Mouse (Mus musculus) heart, embryonic 11.5 days (tissue): ENCODE results near the gene Cacna1d. TPM values are rescaled to one million over a fixed set of nuclear protein-coding genes. Genes with fewer than 3 reads are reported as not detected.

Source experiments
- ATAC-seq: fragments of 200-750 bp; cut with Nextera tagmentation; replicated peaks from 2 replicates; pipeline ENCODE4 v1.8.0; 2017; ENCODE audit warnings: moderate library complexity; ENCODE audit not compliant: insufficient number of reproducible peaks, low FRiP score, low TSS enrichment
- H3K27ac ChIP-seq: fragments of 300-500 bp; sonication (generic); 2 replicates; pipeline ENCODE4 v1.5.1; 2014; ENCODE audit warnings: mild to moderate bottlenecking, low read depth, low read length
- H3K27me3 ChIP-seq: fragments of 300-500 bp; sonication (generic); 2 replicates; pipeline ENCODE4 v1.6.1; 2014; ENCODE audit warnings: mild to moderate bottlenecking, low read length, mixed read lengths; ENCODE audit not compliant: control insufficient read depth, insufficient read depth
- H3K36me3 ChIP-seq: fragments of 300-500 bp; sonication (generic); 2 replicates; pipeline ENCODE4 v1.6.1; 2014; ENCODE audit warnings: mild to moderate bottlenecking, low read length, moderate library complexity, mixed read lengths; ENCODE audit not compliant: control insufficient read depth, insufficient read depth
- H3K4me1 ChIP-seq: fragments of 300-500 bp; sonication (generic); 2 replicates; pipeline ENCODE4 v1.6.1; 2014; ENCODE audit warnings: low read length; ENCODE audit not compliant: control insufficient read depth, insufficient read depth
- H3K4me2 ChIP-seq: fragments of 300-500 bp; sonication (generic); 2 replicates; pipeline ENCODE4 v1.6.1; 2014; ENCODE audit warnings: mild to moderate bottlenecking, moderate library complexity
- H3K4me3 ChIP-seq: fragments of 300-500 bp; sonication (generic); 2 replicates; pipeline ENCODE4 v1.5.1; 2014; ENCODE audit warnings: low read depth, low read length
- H3K9ac ChIP-seq: fragments of 300-500 bp; sonication (generic); 2 replicates; pipeline ENCODE4 v1.6.1; 2014; ENCODE audit warnings: mild to moderate bottlenecking, low read depth, low read length, moderate library complexity
- H3K9me3 ChIP-seq: fragments of 300-500 bp; sonication (generic); replicated peaks from 2 replicates; pipeline ENCODE4 v1.6.1; 2016; ENCODE audit warnings: low read length; ENCODE audit not compliant: control insufficient read depth
- WGBS: fragments of 180-500 bp; shearing (Covaris S2); extraction: QIAGEN DNeasy Blood & Tissue Kit; methylation state at CpG from one replicate; pipeline ENCODE4 v1.1.7; 2014; ENCODE audit not compliant: insufficient replicate concordance; 5-methylcytosine and 5-hydroxymethylcytosine counted together
- polyA plus RNA-seq: library from polyadenylated mRNA; unstranded; fragments of >200 nt; fragmentation: Nextera tagmentation; extraction: Ambion mirVana; gene quantifications from 2 replicates; pipeline ENCODE4 v1.2.1, GENCODE M21; 2014

Gene Cacna1d
- polyA plus RNA-seq, 1 experiment from 2014 or later = 17.5 TPM

DNA sequence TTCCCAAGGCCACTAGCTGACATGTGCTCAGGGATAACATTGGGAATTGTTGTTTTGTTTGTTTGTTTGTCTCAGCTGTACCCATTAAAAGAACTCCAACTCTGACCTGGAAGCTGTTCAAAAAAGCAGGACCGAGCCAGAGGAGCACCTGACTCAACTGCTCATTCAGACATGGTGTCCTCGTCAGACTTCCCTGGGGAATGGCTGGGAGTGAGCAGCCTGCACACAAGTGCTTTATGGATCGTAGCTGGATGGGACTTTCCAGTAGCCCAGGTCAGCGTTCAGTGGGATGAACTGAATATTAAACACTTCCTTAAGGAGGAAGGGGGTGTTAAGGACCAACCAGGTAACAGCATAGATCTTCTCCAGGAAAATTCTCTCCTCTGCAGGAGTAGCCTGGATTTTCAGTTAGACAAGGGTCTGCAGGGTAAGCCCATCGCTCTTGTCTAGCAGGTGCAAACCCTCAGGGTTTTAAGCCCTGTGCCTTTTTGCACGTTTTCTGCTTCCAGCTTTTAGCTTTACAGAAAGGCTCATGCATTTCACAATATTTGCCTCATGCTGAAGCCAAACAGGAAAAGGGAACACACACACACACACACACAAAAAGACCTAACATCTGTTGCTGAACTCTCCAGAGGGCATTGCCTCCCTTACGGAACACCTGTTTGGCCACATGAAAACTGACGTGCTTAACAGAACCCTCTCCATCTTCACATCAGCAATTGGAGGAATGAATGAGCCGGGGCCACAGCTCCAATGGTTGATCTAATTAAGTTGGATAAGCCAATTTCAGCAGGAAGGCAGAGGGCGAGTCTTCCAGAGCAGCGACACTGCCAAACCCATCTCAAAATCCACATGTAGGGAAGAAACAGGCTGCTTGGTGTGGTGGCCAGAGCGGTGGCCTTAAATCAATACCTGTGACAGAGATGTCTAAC is 318.2 kb downstream of the Cacna1d start:
- Histone ChIP-seq H3K27ac (no peak overlapping the region), H3K27me3 (no peaks in the 10 kb centered on the region), H3K9me3 (no peaks in the 10 kb centered on the region), H3K4me3 (no peak overlapping the region), H3K9ac (no peak overlapping the region), H3K4me1 (peaks cover 19% of the 10 kb centered on the region), H3K36me3 (no peaks in the 10 kb centered on the region), H3K4me2 (no peak overlapping the region)
- ATAC-seq = no peak
- WGBS = 77% methylated on average over 12 of the region's 12 CpGs

DNA sequence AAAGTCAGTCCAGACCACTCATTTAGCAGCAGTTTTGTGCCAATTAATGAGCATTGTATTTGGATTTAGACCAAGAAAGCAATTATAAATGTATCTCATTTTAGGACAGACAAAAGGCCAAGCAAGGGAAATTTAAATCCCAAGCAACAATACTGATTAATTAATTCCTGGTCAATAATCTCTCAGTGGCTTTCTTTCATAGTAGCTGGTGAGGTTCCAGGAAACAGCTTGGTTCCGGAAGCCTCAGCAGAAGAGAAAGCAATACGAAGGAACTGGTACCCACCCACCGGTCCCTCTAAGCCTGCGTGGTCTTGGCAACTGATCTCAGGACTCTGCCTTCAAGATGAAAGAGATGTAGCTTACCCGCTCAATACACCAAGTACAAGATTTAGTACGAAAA is 319.7 kb downstream of the Cacna1d start:
- no peaks in the 10 kb centered on the region for H3K9me3 ChIP-seq
- ATAC-seq = no peak
- H3K9ac ChIP-seq = no peak overlapping the region
- H3K27ac ChIP-seq = no peak overlapping the region
- no peaks in the 10 kb centered on the region for H3K27me3 ChIP-seq
- H3K4me1 ChIP-seq = peaks cover 17% of the 10 kb centered on the region
- WGBS = 87% methylated on average over 6 of the region's 6 CpGs
- no peak overlapping the region for H3K4me2 ChIP-seq
- no peak overlapping the region for H3K4me3 ChIP-seq
- H3K36me3 ChIP-seq = no peaks in the 10 kb centered on the region

DNA sequence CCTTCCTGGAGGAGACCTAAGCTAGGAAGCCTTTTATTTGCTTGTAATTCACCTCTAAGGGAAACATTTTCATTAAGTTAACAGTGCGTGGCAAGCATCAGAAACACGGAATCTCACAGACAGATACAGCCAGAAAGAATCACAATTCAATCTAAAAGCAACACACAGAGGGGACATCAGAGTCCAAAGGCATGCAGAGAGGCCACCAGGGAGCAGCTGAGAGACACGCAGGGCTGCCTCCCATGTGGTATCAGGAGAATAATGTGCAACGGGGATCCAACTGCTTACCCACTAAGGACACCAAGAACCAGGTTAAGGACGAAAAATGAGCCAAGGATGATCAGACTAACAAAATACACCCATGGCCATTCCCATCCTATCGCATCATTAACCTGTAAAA is 320.2 kb downstream of the Cacna1d start:
- no peak for ATAC-seq
- Histone ChIP-seq H3K4me1 (peaks cover 17% of the 10 kb centered on the region), H3K27ac (no peak overlapping the region), H3K9ac (no peak overlapping the region), H3K9me3 (no peaks in the 10 kb centered on the region), H3K4me2 (no peak overlapping the region), H3K27me3 (no peaks in the 10 kb centered on the region), H3K36me3 (no peaks in the 10 kb centered on the region), H3K4me3 (no peak overlapping the region)
- WGBS = 59% methylated on average over 6 of the region's 6 CpGs

DNA sequence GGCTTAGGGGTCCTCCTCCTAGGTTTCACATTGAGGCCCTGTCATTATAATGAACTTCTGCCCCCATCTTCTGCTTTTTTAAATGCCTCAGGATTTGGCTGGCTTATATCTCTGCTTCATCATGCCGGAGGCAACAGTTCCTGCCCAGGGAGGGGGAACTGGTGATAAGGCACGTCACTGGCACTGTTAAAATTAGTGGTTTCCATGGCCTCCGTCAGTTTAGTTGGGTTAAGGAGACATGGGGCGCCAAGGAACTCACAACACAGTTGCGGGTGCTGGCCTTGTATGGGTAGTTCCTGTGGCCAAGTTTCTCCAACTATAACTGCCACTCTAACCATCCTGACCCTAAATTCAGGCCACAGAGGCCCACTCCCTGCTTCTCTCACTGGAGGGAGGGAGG is 321.8 kb downstream of the Cacna1d start:
- no peak for ATAC-seq
- no peaks in the 10 kb centered on the region for H3K36me3 ChIP-seq
- H3K27me3 ChIP-seq = no peaks in the 10 kb centered on the region
- H3K4me2 ChIP-seq = no peak overlapping the region
- H3K4me3 ChIP-seq = no peak overlapping the region
- WGBS = 19% methylated on average over 5 of the region's 5 CpGs
- peak overlapping the region; percentile 43; the same call in 1 of the 2 replicates for H3K9ac ChIP-seq
- no peaks in the 10 kb centered on the region for H3K9me3 ChIP-seq
- H3K4me1 ChIP-seq = peaks cover 17% of the 10 kb centered on the region
- no peak overlapping the region for H3K27ac ChIP-seq

DNA sequence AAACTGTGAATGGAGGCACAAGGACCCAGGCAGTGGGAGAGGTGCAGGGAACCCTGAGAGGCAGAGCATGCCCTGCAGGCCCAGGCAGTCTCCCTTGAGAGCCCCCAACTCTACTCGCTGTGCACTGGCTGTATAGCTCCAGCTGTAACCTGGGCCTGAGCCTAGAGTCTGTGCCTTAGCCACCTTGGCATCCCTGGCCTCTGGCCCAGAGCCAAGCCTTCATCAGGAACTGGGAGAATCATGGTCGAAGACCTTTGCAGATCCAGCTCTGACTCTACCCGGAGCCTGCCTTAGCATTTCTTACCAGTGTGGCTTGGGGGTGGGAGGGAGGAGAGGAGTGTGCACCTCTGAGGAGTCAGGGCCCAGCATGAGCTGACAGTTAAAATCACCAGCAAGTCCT is 322.4 kb downstream of the Cacna1d start:
- Histone ChIP-seq H3K9ac (no peak overlapping the region), H3K27ac (0 out of 2 replicates have a peak overlapping the region, but pooled peaks have one; percentile 17), H3K36me3 (no peaks in the 10 kb centered on the region), H3K4me3 (no peak overlapping the region), H3K9me3 (no peaks in the 10 kb centered on the region), H3K4me2 (no peak overlapping the region), H3K4me1 (peaks cover 17% of the 10 kb centered on the region), H3K27me3 (no peaks in the 10 kb centered on the region)
- WGBS = 40% methylated on average over 3 of the region's 3 CpGs
- no peak for ATAC-seq

DNA sequence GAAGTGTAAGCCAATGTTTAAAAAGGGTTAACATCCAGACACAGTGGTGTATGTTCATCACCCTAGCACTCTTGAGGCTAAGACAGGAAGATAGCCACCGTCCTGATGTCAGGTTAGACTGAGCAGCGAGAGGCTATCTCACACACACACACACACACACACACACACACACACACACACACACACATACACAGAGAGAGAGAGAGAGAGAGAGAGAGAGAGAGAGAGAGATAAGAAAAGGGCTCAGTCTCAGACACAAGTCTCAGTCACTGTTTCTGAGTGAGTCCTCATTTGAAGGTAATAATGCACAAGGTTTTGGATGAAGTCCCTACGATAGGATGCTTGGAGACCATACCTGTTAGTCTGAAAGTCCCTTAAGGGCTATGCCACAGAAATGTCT is 322.9 kb downstream of the Cacna1d start:
- Histone ChIP-seq H3K27me3 (no peaks in the 10 kb centered on the region), H3K4me2 (no peak overlapping the region), H3K9me3 (no peaks in the 10 kb centered on the region), H3K4me1 (peaks cover 17% of the 10 kb centered on the region), H3K27ac (no peak overlapping the region), H3K9ac (no peak overlapping the region), H3K36me3 (no peaks in the 10 kb centered on the region), H3K4me3 (no peak overlapping the region)
- ATAC-seq = no peak
- WGBS = 43% methylated on average over 3 of the region's 3 CpGs

DNA sequence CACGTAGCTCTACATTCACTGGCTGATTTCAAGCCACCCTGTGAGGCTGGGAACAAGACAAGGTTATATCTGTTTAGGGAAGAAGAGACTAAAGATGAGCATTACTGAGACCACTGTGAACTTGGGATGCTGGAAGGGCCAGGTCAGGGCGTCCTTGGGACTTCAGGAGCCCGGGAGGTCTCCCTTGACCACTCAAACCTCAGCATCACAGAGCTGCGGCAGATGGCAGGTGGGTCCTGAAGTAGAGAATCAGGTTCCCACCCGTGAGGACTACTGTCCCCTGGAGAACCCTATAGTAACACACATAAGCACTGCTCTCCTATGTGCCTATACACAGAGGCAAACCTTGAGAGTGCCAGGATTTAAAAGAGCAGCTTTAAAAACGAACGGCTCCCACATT is 323.6 kb downstream of the Cacna1d start:
- WGBS = 81% methylated on average over 7 of the region's 7 CpGs
- Histone ChIP-seq H3K36me3 (no peaks in the 10 kb centered on the region), H3K4me2 (no peak overlapping the region), H3K27ac (no peak overlapping the region), H3K4me3 (no peak overlapping the region), H3K27me3 (no peaks in the 10 kb centered on the region), H3K9ac (no peak overlapping the region), H3K9me3 (no peaks in the 10 kb centered on the region), H3K4me1 (peaks cover 17% of the 10 kb centered on the region)
- no peak for ATAC-seq

DNA sequence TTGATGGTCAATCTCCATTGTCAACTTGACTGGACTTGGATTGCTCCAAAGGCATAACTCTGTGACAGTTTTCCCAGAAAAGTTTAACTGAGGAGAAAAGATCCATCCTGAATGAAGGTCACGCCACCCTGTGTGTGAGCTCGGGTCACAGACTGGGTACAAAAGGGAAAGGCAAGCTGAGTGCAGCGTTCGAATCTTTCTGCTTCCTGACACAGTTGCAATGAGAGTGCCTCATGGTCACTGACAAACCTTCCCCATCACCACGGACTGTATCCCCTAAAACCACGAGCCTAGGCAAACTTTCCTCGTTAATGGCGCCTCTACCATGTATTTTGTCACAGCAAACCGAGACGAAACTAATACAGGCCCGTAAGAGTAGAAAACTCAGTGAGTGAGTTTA is 325.2 kb downstream of the Cacna1d start:
- WGBS = 88% methylated on average over 11 of the region's 11 CpGs
- Histone ChIP-seq H3K36me3 (no peaks in the 10 kb centered on the region), H3K4me3 (no peak overlapping the region), H3K9me3 (no peaks in the 10 kb centered on the region), H3K4me2 (no peak overlapping the region), H3K27ac (no peak overlapping the region), H3K9ac (no peak overlapping the region), H3K4me1 (peaks cover 17% of the 10 kb centered on the region), H3K27me3 (no peaks in the 10 kb centered on the region)
- no peak for ATAC-seq
